Mouse (Mus musculus) neural tube, embryonic 14.5 days (tissue): Measurements from ENCODE around the gene Rassf7. TPM values are rescaled to one million over a fixed set of nuclear protein-coding genes. Genes with fewer than 3 reads are reported as not detected.

Source experiments
- ATAC-seq: fragments of 200-750 bp; cut with Nextera tagmentation; 2 replicates; pipeline ENCODE4 v1.8.0; 2017; ENCODE audit warnings: low read depth, mild to moderate bottlenecking, moderate TSS enrichment, moderate library complexity
- H3K27ac ChIP-seq: fragments of 300-500 bp; sonication (generic); 2 replicates; pipeline ENCODE4 v1.5.1; 2014; ENCODE audit warnings: low read depth, mild to moderate bottlenecking, control low read depth, low read length, moderate library complexity, mixed read lengths
- H3K27me3 ChIP-seq: fragments of 300-500 bp; sonication (generic); 2 replicates; pipeline ENCODE4 v1.6.1; 2014; ENCODE audit warnings: low read length; ENCODE audit not compliant: control insufficient read depth, insufficient read depth
- H3K36me3 ChIP-seq: fragments of 300-500 bp; sonication (generic); 2 replicates; pipeline ENCODE4 v1.6.1; 2014; ENCODE audit warnings: low read length, mixed read lengths; ENCODE audit not compliant: control insufficient read depth, insufficient read depth
- H3K4me1 ChIP-seq: fragments of 300-500 bp; sonication (generic); 2 replicates; pipeline ENCODE4 v1.6.1; 2014; ENCODE audit warnings: low read length; ENCODE audit not compliant: control insufficient read depth, insufficient read depth
- H3K4me2 ChIP-seq: fragments of 300-500 bp; sonication (generic); 2 replicates; pipeline ENCODE4 v1.6.1; 2014; ENCODE audit warnings: mild to moderate bottlenecking, low read depth, low read length, control low read depth
- H3K4me3 ChIP-seq: fragments of 300-500 bp; sonication (generic); 2 replicates; pipeline ENCODE4 v1.5.1; 2014; ENCODE audit warnings: low read depth, low read length, control low read depth, mixed read lengths
- H3K9ac ChIP-seq: fragments of 300-500 bp; sonication (generic); replicated peaks from 2 replicates; pipeline ENCODE4 v1.6.1; 2014; ENCODE audit warnings: low read depth, mild to moderate bottlenecking, control low read depth, low read length, mixed read lengths
- H3K9me3 ChIP-seq: fragments of 300-500 bp; sonication (generic); 2 replicates; pipeline ENCODE4 v1.6.1; 2016; ENCODE audit warnings: low read length; ENCODE audit not compliant: control insufficient read depth
- WGBS: fragments of 180-500 bp; shearing (Covaris S2); extraction: QIAGEN DNeasy Blood & Tissue Kit; methylation state at CpG from one replicate; pipeline ENCODE4 v1.1.7; 2014; 5-methylcytosine and 5-hydroxymethylcytosine counted together
- polyA plus RNA-seq: library from polyadenylated mRNA; unstranded; fragments of >200 nt; fragmentation: Nextera tagmentation; extraction: Ambion mirVana; gene quantifications from 2 replicates; pipeline ENCODE4 v1.2.1, GENCODE M21; 2014

The Rassf7 gene
- polyA plus RNA-seq, 1 experiment from 2014 or later = 25.3 TPM

DNA sequence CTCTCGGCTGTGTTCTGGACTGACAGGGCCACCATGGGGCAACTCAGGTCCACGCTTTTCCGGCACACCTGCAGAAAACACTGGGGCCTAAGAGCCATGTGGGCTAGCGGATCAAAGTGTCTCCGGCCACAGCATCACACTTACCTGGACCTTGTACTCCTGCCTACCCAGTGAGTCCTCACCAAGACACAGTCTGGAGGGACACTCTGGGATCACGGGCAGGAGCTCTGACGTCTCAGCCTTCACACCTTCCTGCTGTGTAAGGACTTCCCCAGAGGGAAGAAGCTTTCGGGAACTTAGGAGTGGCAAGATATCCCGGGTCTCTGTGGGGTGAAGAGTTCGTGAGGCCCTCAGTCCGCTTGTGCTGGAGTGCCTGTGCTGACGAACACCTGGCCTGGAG lies 5.5 kb upstream of the Rassf7 start:
- Histone ChIP-seq H3K27ac (no peak overlapping the region), H3K36me3 (no peaks in the 10 kb centered on the region), H3K4me3 (no peak overlapping the region), H3K4me1 (peaks cover 4% of the 10 kb centered on the region; the same call in 1 of the 2 replicates), H3K9me3 (no peaks in the 10 kb centered on the region), H3K4me2 (no peak overlapping the region), H3K9ac (no peak overlapping the region), H3K27me3 (no peaks in the 10 kb centered on the region)
- ATAC-seq = no peak
- WGBS = 87% methylated on average over 12 of the region's 12 CpGs

DNA sequence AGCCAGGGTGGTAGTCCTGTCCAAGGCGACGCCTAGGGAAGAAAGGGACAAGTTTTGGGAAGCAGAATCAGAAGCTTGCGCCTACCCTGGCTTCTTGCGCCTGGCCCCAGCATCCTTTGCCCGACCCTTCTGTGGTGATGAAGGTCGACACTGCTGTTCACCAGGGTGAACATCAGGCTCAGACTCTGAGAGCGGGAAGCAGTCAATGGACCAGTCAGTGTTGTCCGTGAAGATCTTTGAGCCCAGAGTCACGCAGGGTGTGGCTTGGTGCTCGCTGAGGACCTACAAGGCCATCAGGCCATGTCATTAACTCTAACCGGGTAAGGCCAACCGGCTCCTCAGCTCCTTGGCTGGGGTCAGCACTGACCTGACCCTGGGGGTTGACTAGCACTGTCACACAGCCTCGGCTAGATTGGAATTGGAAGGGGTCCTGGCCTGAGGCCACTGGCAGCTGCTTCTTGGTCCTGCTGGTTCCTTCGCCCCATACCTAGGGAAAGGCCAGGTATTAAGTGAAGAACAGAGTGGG lies 5.0 kb upstream of the Rassf7 start:
- H3K9ac ChIP-seq = no peak overlapping the region
- no peaks in the 10 kb centered on the region for H3K36me3 ChIP-seq
- WGBS = 89% methylated on average over 14 of the region's 14 CpGs
- no peak for ATAC-seq
- peaks cover 5% of the 10 kb centered on the region; the same call in 1 of the 2 replicates for H3K4me1 ChIP-seq
- no peaks in the 10 kb centered on the region for H3K27me3 ChIP-seq
- no peak overlapping the region for H3K27ac ChIP-seq
- H3K4me2 ChIP-seq = no peak overlapping the region
- no peaks in the 10 kb centered on the region for H3K9me3 ChIP-seq
- H3K4me3 ChIP-seq = no peak overlapping the region

DNA sequence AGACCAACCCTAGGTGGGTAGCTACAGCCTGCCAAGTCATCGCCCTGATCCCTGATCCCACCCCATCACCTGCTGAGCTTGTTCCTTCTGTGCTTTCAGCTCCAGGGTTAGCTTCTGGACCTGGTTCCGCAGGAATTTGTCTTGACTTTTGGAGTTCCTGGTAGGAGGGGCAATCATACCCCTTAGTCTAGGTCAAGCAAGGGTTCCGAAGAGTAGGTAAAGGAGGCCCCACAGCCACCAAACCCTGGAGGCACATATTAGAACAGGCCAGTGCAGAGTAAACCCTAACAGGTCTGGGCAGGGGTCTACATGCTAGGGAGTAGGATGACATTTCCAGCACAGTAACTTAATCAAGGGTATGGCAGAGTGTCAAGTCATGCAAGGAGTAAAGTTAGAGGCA lies 2.5 kb upstream of the Rassf7 start:
- no peak for ATAC-seq
- no peaks in the 10 kb centered on the region for H3K9me3 ChIP-seq
- H3K9ac ChIP-seq = no peak overlapping the region
- H3K4me1 ChIP-seq = peaks cover 14% of the 10 kb centered on the region
- no peak overlapping the region for H3K4me3 ChIP-seq
- WGBS = 87% methylated on average over 3 of the region's 3 CpGs
- no peak overlapping the region for H3K27ac ChIP-seq
- H3K36me3 ChIP-seq = no peaks in the 10 kb centered on the region
- H3K4me2 ChIP-seq = no peak overlapping the region
- H3K27me3 ChIP-seq = no peaks in the 10 kb centered on the region

DNA sequence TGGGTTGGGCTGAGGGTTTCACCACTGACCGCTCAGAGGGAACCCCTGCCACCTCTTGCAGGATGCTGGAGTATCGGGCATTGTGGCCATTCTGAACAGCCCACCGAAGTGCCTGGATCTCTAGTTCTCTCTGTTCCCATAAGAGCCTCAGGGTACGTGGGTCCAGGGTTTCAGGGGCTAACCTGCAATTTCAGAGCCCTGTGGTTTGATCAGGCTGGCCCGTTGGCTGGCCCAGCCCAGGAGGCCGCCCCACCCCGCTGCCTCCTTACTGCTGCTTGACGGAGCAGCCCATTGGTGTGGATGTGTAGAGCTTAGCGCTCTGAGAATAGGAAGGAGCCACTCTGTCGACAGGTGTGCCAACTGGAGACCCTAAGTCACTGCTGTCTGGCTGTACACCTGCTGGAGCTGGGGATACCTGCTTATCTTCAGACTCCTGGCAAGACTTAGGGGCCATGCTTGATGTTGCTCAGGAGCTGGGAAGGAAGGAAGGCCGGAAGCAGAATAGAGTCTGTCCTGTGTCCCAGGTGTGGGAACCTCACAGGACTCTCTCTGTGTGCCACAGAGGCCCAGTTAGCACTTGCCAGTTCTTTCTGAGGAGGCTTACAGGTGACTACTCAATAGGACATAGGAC lies 1.9 kb upstream of the Rassf7 start, which contains the start of gene Lmntd2:
TSS of gene Lmntd2 (minus strand) at position 476 of the 631 bp plus-strand sequence.
- peak within 1 kb of the TSS; percentile 67 for H3K4me3 ChIP-seq
- H3K9ac ChIP-seq = peak within 1 kb of the TSS; percentile 56; the same call in 1 of the 2 replicates
- H3K4me2 ChIP-seq = peak within 1 kb of the TSS; percentile 91
- ATAC-seq = no peak
- H3K9me3 ChIP-seq = no peaks in the 10 kb centered on the region
- WGBS = 97% methylated on average over 11 of the region's 11 CpGs
- peak within 1 kb of the TSS; percentile 65 for H3K27ac ChIP-seq
- peaks cover 14% of the 10 kb centered on the region for H3K4me1 ChIP-seq
- H3K36me3 ChIP-seq = no peaks in the 10 kb centered on the region
- no peaks in the 10 kb centered on the region for H3K27me3 ChIP-seq

DNA sequence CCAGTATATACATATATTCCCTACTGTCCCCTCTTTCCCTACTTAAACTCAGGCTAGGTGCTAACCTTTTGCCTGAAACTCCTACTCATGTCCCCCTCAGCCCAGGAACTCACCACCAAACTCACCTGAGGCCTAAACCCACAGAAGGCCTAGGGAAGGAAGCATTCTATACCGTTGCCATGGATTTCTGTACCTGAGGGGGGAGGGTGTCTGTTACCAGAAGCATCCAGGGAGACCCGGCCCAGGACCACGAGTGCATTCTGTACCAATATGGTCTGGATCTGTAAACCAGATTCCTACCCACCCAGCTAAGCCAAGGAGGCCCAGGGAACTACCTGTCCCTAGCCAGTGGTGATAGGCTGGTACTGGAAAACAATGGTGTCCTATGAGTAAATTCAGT lies 1.4 kb upstream of the Rassf7 start:
- H3K27ac ChIP-seq = no peak overlapping the region
- H3K4me2 ChIP-seq = no peak overlapping the region
- H3K9me3 ChIP-seq = no peaks in the 10 kb centered on the region
- 82% methylated on average over 3 of the region's 3 CpGs for WGBS
- H3K4me3 ChIP-seq = no peak overlapping the region
- H3K4me1 ChIP-seq = peaks cover 14% of the 10 kb centered on the region
- ATAC-seq = no peak
- no peak overlapping the region for H3K9ac ChIP-seq
- H3K36me3 ChIP-seq = no peaks in the 10 kb centered on the region
- no peaks in the 10 kb centered on the region for H3K27me3 ChIP-seq

DNA sequence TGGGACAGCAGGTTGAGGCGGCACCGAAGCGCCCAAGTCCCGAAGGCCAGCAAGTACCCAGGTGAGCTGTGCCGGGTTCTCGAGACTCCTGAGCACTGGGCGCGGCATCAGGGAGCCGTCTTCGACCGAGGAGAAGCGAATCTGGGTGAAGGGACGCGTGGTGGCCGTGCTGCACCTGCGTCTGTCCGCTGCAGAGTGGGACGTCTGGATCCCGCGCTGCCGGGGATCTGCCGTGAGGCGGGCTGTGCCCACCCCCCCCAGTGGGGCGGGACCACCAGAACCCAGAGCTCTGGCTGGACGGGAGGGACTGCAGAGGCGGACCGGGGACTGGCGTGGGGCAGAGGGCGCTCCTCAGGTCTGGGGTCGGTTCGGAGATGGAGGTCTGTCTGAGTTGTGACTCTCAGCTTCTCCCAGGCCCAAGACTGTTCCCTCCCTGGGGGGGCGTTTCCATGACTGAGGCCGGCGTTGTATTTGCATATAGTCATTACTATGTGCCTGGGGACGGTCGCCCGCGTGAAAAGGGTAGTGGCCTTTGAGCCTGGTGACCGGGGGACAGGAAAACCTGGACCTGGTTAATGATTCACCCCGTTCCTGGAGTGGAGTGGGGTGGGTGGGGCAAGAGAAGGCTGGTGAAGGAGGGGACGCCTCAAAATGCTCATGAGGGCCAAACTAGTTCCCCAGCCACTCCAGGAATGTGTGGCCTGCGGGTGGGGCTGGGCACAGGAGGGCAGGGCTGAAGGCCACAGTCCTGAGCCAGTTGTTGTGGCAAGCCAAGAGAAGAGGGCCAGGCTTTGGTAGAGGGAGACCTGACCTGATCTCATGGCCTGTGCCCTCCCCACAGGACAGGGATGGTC lies 447 bp downstream of the Rassf7 start:
- under 1% methylated on average over 41 of the region's 42 CpGs for WGBS
- H3K27ac ChIP-seq = no peak overlapping the region

DNA sequence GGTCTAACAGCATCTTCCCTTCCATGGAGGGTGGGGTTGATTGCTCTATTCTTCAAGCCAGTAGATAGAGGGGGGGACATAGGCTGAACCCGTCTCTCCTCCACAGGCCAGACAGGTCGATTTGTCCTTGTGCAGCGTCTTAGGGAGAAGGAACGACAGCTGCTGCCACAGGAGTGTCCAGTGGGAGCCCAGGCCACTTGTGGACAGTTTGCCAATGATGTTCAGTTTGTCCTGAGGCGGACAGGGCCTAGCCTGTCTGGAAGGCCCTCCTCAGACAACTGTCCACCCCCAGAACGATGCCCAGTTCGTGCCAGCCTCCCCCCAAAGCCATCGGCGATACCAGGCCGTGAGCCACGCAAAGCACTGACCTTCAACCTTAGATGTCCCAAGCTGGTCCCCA lies 1.2 kb downstream of the Rassf7 start:
- no peaks in the 10 kb centered on the region for H3K27me3 ChIP-seq
- peak overlapping the region; percentile 91 for H3K4me2 ChIP-seq
- 90% methylated on average over 11 of the region's 11 CpGs for WGBS
- H3K9me3 ChIP-seq = no peaks in the 10 kb centered on the region
- no peak overlapping the region for H3K9ac ChIP-seq
- no peaks in the 10 kb centered on the region for H3K36me3 ChIP-seq
- no peak overlapping the region for H3K27ac ChIP-seq
- ATAC-seq = no peak
- H3K4me3 ChIP-seq = no peak overlapping the region
- peaks cover 21% of the 10 kb centered on the region for H3K4me1 ChIP-seq

More for the DNA sequence above, 447 bp downstream of the Rassf7 start:
- Histone ChIP-seq H3K4me2 (peak overlapping the region; percentile 91), H3K4me1 (peaks cover 17% of the 10 kb centered on the region), H3K9ac (peak overlapping the region; percentile 56), H3K4me3 (peak overlapping the region; percentile 67), H3K36me3 (no peaks in the 10 kb centered on the region), H3K9me3 (no peaks in the 10 kb centered on the region), H3K27me3 (no peaks in the 10 kb centered on the region)
- ATAC-seq = peak; percentile 72

DNA sequence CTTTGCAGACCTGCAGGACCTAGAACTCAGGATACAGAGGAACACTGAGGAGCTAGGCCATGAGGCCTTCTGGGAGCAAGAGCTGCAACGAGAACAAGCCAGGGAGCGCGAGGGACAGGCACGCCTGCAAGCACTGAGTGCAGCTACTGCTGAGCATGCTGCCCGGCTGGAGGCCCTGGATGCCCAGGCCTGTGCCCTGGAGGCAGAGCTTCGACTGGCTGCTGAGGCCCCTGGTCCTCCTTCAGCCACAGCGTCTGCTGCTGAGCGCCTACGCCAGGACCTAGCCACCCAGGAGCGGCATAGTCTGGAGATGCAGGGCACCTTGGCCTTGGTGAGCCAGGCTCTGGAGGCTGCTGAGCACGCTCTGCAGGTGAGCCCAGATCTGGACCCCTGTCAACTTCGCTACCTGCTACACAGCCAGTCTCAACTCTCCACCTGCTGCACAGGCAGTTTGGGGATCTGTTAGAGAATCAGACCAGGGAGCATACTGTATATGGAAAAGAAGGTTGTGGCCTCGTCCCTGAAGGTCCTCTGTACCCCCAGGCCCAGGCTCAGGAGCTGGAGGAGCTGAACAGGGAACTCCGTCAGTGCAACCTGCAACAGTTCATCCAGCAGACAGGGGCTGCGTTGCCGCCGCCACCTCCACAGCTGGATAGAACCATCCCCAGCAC lies 1.8 kb downstream of the Rassf7 start:
- WGBS = 92% methylated on average over 17 of the region's 17 CpGs
- Histone ChIP-seq H3K27ac (no peak overlapping the region), H3K9ac (no peak overlapping the region), H3K4me1 (peaks cover 27% of the 10 kb centered on the region), H3K9me3 (no peaks in the 10 kb centered on the region), H3K4me2 (no peak overlapping the region), H3K4me3 (no peak overlapping the region), H3K27me3 (no peaks in the 10 kb centered on the region), H3K36me3 (no peaks in the 10 kb centered on the region)
- ATAC-seq = no peak
